Mouse (Mus musculus): Measurements from ENCODE around the gene Nhlh2. TPM values are rescaled to one million over a fixed set of nuclear protein-coding genes. Genes with fewer than 3 reads are reported as not detected.

Nhlh2 gene
- polyA plus RNA-seq (2015; fragmentation: Nextera tagmentation; extraction: Ambion mirVana), result 86.9 and 98.1 TPM in 2 replicates

DNA sequence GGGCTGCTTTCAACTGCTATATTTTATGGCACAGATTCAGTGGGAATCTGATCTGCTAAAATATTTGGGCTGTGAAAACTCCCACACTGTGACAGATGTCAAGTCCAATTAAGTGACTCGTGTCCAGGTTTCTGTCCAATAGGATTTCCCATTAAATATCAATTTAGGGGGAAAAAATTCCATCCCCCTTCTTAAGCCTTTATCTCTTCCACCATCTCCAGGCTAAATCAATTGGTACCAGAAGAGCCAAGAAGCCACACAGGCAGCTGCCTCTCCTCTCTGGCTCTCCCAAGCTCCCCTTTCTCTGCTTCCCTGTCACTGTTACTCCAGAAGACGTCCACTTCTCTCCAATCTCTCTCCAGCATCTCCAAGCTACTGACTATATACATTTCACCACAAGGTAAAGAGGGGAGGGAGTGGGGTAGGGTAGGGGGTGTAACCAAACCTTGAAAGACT, at the start of gene Nhlh2:
Gene Nhlh2 (plus strand): TSS at position 151 of the 456 bp plus-strand sequence.
- Histone ChIP-seq H3K9me3 (no peaks in the 10 kb centered on the region), H3K9ac (replicated peaks) (peak within 1 kb of the TSS; percentile 94), H3K27ac (peak within 1 kb of the TSS; percentile 98), H3K4me3 (replicated peaks) (peak within 1 kb of the TSS; percentile 58), H3K36me3 (no peaks in the 10 kb centered on the region), H3K27me3 (peaks cover 40% of the 10 kb centered on the region), H3K4me1 (replicated peaks) (peaks cover 25% of the 10 kb centered on the region), H3K4me2 (replicated peaks) (peak within 1 kb of the TSS; percentile 75)
- 10% methylated on average over 2 of the region's 2 CpGs for WGBS
- peak; percentile 34 for ATAC-seq

DNA sequence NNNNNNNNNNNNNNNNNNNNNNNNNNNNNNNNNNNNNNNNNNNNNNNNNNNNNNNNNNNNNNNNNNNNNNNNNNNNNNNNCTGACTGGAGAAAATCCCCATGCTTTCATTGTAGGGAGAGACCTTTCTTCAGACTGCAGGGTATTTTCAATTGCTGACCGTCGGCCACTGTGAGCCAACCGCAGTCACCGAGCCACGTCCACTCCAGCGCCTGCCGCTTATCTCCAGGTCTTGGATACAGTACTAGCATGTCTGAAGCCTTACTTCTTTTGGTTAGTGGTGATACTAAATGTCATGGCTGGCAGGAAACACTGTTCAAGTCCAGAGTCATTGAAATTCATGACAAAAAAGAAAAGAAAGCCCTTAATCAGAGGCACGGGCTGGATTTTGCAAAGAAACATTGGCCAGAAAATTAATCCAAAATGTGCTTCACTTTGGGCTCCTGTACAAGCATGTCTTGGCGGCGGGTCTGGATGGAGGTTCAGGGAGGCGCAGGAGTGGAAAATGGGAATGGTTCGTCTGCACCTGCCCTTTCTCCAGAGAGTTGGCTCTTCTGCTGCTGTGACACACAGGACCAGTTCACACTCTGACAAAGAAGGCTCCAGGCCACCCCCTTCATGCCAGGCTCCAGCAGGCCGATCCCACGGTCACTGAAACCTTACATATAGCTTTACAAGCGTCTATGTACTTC, 48.6 kb upstream of the Nhlh2 start:
- 89% methylated on average over 15 of the region's 15 CpGs for WGBS
- Histone ChIP-seq H3K4me2 (replicated peaks) (no peak overlapping the region), H3K4me1 (replicated peaks) (peaks cover 24% of the 10 kb centered on the region), H3K36me3 (no peaks in the 10 kb centered on the region), H3K9me3 (no peaks in the 10 kb centered on the region), H3K27me3 (no peaks in the 10 kb centered on the region), H3K4me3 (replicated peaks) (no peak overlapping the region), H3K9ac (replicated peaks) (no peak overlapping the region), H3K27ac (no peak overlapping the region)
- no peak for ATAC-seq

DNA sequence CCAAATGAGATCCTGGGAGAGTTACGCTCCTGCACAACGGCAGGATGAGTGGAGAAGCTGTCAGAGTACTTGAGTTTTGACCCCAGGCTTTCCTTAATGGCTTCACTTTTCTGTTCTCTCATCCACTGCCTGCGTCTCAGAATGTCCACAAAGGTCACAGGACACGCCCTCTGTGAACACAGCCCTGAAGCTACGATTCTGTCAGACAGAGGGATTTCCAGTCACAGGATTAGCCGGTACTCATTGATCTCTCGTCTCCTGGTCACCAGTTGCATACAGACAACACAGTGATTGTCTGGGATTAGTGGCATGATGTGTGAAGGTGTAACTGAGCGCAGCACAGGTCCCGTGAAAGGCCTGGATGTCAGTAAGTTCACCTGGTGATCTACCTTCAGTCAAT, 46.4 kb upstream of the Nhlh2 start:
- Histone ChIP-seq H3K27me3 (no peaks in the 10 kb centered on the region), H3K4me1 (replicated peaks) (peaks cover 40% of the 10 kb centered on the region), H3K36me3 (no peaks in the 10 kb centered on the region), H3K4me2 (replicated peaks) (no peak overlapping the region), H3K9ac (replicated peaks) (no peak overlapping the region), H3K9me3 (no peaks in the 10 kb centered on the region), H3K27ac (0 out of 2 replicates have a peak overlapping the region, but pooled peaks have one; percentile 11), H3K4me3 (replicated peaks) (no peak overlapping the region)
- 16% methylated on average over 9 of the region's 9 CpGs for WGBS
- ATAC-seq, result no peak

DNA sequence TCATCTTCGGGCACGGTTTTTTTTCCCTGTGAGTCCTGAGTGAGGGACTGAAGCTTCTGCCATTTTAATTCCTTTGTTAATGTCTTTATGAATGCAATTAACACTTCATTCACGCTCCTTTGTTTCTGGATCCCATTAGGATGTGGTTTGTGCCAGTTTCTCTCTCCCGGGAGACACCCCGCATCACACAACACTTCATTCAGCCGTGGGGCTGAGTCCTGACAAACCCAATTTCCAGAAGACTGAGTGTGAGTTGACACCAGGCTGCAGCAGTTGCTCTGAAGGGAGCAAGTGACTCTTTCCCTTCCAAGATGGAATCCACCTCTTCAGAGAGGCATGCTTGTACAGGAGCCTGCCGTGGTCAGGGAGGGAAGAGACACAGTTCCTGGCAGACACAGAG, 45.5 kb upstream of the Nhlh2 start:
- no peak overlapping the region for H3K9ac ChIP-seq (replicated peaks)
- H3K4me1 ChIP-seq (replicated peaks), result peaks cover 40% of the 10 kb centered on the region
- H3K9me3 ChIP-seq, result no peaks in the 10 kb centered on the region
- H3K27ac ChIP-seq, result no peak overlapping the region
- no peaks in the 10 kb centered on the region for H3K36me3 ChIP-seq
- H3K4me3 ChIP-seq (replicated peaks), result no peak overlapping the region
- WGBS, result 47% methylated on average over 7 of the region's 7 CpGs
- H3K4me2 ChIP-seq (replicated peaks), result no peak overlapping the region
- ATAC-seq, result no peak
- H3K27me3 ChIP-seq, result no peaks in the 10 kb centered on the region

DNA sequence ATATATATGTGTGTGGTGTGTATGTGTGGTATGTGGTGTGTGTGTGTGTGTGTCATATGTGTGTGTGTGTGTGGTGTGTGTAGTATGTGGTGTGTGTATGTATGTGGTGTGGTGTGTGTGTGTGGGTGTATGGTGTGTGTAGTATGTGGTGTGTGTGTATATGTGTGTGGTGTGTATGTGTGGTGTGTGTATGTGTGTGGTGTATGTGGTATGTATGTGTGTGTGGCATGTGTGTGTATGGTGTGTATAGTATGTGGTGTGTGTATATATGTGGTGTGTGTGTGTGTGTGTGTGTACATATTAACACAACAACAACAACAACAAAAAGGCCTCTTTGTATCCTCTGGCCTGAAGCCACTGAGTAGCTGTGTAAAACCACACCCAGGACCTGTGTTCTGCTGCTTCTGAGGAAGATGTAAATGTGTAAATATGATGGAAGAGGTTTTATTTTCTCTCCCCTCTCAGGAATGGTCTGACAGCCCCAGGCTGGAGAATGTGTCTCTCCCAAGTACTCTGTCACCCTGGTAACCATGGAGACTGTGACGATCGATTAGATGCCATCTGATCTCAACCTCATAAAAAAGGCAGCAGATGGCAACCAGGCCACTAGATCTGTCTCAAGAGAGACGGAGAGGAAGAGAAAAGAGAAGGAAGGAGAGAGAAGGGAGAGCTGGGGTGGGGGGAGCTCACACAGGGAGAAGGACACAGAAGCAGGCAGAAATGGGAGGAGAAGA, 42.9 kb upstream of the Nhlh2 start:
- H3K27me3 ChIP-seq, result no peaks in the 10 kb centered on the region
- 28% methylated on average over 3 of the region's 3 CpGs for WGBS
- no peak overlapping the region for H3K4me3 ChIP-seq (replicated peaks)
- H3K36me3 ChIP-seq, result no peaks in the 10 kb centered on the region
- peak; percentile 83 for ATAC-seq
- H3K4me1 ChIP-seq (replicated peaks), result peaks cover 40% of the 10 kb centered on the region
- no peak overlapping the region for H3K4me2 ChIP-seq (replicated peaks)
- H3K9me3 ChIP-seq, result no peaks in the 10 kb centered on the region
- no peak overlapping the region for H3K9ac ChIP-seq (replicated peaks)
- peak overlapping the region; percentile 84 for H3K27ac ChIP-seq

DNA sequence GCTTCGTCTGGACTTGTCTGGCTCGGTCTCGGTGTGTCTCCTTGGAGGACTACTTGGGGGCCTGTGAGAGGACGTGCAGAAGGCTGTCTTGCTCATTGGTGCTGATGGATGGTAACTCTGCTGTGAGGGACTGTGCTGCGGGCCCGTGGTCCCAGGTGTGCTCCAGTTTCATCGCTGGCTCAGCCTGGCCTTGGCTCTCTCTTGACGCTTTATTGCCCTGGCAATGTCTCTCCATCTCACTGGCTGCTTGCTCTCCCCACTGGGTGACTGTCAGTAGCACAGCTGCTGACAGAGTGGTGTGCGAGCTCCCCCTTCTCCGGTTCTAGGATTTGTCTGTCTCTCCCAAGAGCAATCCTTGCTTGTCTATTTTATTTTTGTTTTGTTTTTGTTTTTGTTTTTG, 34.5 kb upstream of the Nhlh2 start:
- H3K4me2 ChIP-seq (replicated peaks), result no peak overlapping the region
- H3K27me3 ChIP-seq, result no peaks in the 10 kb centered on the region
- H3K36me3 ChIP-seq, result no peaks in the 10 kb centered on the region
- H3K9ac ChIP-seq (replicated peaks), result no peak overlapping the region
- ATAC-seq, result no peak
- no peak overlapping the region for H3K4me3 ChIP-seq (replicated peaks)
- WGBS, result 89% methylated on average over 10 of the region's 10 CpGs
- no peaks in the 10 kb centered on the region for H3K9me3 ChIP-seq
- peaks cover 7% of the 10 kb centered on the region for H3K4me1 ChIP-seq (replicated peaks)
- no peak overlapping the region for H3K27ac ChIP-seq

DNA sequence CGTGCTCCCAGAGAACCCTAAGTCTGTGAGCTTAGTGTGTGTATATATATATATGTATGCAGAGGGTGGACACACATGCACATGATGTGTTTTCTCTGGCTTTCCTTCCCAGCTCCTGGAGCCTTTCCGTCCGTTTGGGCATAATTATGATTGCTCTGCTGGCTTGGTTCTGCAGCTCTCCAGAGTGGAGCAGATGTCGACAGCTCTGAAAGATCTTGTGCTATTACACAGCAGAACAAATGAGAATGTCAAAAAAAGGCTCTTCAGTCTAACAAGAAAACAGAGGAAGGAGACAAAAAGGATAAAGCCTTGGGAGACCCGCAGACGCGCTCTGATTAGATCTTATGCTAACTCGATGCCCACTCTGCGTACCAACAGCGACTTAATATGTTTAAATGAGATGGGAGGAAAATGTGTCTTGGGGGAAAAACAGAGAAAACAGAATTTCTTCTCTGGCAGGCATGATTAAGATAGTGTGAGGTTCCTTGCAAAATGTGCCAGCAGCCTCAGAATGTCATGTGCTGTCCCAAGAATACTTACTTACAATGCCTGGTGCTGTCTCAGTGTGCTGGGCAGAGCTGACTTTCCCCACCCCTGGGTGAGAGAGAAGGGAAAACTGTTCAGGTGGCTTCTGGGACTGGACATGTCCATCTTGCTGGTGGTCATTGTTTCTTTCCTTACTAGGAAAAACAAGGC, 31.4 kb upstream of the Nhlh2 start:
- no peaks in the 10 kb centered on the region for H3K27me3 ChIP-seq
- H3K4me3 ChIP-seq (replicated peaks), result no peak overlapping the region
- no peak overlapping the region for H3K9ac ChIP-seq (replicated peaks)
- 66% methylated on average over 10 of the region's 10 CpGs for WGBS
- H3K4me2 ChIP-seq (replicated peaks), result no peak overlapping the region
- no peaks in the 10 kb centered on the region for H3K9me3 ChIP-seq
- peaks cover 7% of the 10 kb centered on the region for H3K4me1 ChIP-seq (replicated peaks)
- no peaks in the 10 kb centered on the region for H3K36me3 ChIP-seq
- no peak overlapping the region for H3K27ac ChIP-seq
- ATAC-seq, result no peak

DNA sequence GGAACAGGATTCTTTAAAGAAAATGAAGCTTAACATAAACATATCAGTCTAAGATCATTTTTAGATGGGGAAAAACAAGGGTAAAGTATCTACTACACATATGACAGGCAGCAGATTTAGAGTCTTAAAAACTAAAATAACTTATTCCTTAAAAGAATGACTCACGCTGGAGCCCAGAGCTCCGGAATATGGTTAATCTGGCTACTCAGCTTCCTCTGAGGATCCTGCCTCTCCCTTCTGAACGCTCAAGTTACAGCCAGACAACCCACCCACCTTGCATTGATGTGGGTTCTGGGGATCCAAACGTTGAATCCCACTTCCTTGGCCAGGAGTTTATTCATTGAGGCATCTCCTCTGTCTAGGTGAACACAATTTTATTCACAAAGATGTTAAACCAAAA, 26.0 kb upstream of the Nhlh2 start:
- H3K4me3 ChIP-seq (replicated peaks), result no peak overlapping the region
- no peak overlapping the region for H3K27ac ChIP-seq
- no peak overlapping the region for H3K4me2 ChIP-seq (replicated peaks)
- H3K27me3 ChIP-seq, result no peaks in the 10 kb centered on the region
- no peaks in the 10 kb centered on the region for H3K4me1 ChIP-seq (replicated peaks)
- no peak for ATAC-seq
- H3K9ac ChIP-seq (replicated peaks), result no peak overlapping the region
- 73% methylated on average over 4 of the region's 4 CpGs for WGBS
- no peaks in the 10 kb centered on the region for H3K9me3 ChIP-seq
- H3K36me3 ChIP-seq, result no peaks in the 10 kb centered on the region

DNA sequence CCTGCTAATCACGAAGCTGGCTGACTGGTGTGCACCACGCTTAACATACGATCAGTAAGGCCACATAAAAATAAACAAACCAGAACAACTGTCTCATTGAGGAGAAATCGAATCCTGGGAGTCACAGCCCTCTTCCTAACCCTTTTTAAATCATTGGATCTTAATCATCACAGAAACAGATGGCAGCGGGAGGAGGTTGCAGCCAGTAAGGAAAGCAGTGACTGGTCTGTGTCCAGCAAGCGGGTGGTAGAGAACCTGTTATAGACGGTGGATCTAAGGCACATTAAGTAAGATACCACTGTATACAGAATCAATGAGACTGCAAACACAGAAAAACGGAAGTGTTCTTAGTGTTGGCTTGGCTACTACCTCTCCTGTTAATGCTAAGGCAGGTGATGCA, 24.2 kb upstream of the Nhlh2 start:
- no peak overlapping the region for H3K9ac ChIP-seq (replicated peaks)
- WGBS, result 88% methylated on average over 8 of the region's 8 CpGs
- H3K9me3 ChIP-seq, result no peaks in the 10 kb centered on the region
- no peak overlapping the region for H3K4me2 ChIP-seq (replicated peaks)
- ATAC-seq, result no peak
- peaks cover 6% of the 10 kb centered on the region for H3K4me1 ChIP-seq (replicated peaks)
- no peak overlapping the region for H3K27ac ChIP-seq
- H3K27me3 ChIP-seq, result no peaks in the 10 kb centered on the region
- no peak overlapping the region for H3K4me3 ChIP-seq (replicated peaks)
- no peaks in the 10 kb centered on the region for H3K36me3 ChIP-seq

DNA sequence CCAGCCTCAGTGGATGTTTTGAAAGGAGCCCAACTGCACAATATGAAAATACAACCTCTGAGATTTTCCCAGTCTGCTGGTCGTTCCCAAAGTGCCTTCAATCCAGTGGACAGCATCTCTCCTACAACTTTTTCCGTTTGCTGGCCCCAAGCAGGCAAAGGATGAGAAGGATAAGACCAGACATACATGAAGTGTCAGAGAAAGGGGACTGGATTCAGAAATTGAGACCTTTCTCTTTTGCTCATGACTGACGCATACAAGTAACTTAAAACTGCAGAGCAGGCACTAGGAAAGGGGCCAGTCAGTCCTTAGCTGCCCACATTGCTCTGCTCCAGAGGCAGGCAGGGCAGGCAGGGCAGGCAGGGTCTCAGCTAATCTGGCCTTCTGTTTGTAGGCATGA, 19.7 kb upstream of the Nhlh2 start:
- Histone ChIP-seq H3K4me3 (replicated peaks) (no peak overlapping the region), H3K9me3 (no peaks in the 10 kb centered on the region), H3K27ac (no peak overlapping the region), H3K4me2 (replicated peaks) (no peak overlapping the region), H3K4me1 (replicated peaks) (peaks cover 11% of the 10 kb centered on the region), H3K27me3 (no peaks in the 10 kb centered on the region), H3K9ac (replicated peaks) (no peak overlapping the region), H3K36me3 (no peaks in the 10 kb centered on the region)
- WGBS, result 73% methylated on average over 3 of the region's 3 CpGs
- no peak for ATAC-seq

DNA sequence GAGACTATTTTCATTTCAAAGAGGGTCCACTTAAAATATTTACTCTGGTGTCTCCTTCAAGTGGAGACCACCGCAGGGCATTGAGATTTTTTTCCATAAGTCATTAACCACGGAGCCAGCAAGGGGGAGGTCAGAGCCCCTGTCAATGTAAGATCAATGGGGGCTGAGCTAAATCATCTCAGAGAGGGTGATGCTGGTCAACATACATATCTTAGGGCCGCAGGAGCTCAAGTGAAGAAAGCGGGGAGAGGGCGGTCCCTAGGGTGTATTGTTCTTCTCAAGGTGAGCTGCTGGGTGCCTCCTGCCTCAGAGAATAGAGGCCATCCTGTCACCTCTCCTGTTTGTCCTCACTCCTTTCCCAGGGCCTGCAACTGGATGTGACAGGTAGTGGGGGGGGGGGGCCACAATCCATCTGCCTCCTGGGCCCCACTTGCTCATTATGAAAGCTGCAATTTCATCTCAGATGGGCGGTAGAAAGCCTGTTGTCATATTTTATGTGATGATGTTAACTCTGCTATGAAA, 18.8 kb upstream of the Nhlh2 start:
- H3K9ac ChIP-seq (replicated peaks), result no peak overlapping the region
- no peaks in the 10 kb centered on the region for H3K9me3 ChIP-seq
- H3K4me2 ChIP-seq (replicated peaks), result no peak overlapping the region
- no peak overlapping the region for H3K27ac ChIP-seq
- 39% methylated on average over 6 of the region's 6 CpGs for WGBS
- no peak overlapping the region for H3K4me3 ChIP-seq (replicated peaks)
- no peaks in the 10 kb centered on the region for H3K36me3 ChIP-seq
- H3K27me3 ChIP-seq, result no peaks in the 10 kb centered on the region
- peak; percentile 65 for ATAC-seq
- peaks cover 11% of the 10 kb centered on the region for H3K4me1 ChIP-seq (replicated peaks)

DNA sequence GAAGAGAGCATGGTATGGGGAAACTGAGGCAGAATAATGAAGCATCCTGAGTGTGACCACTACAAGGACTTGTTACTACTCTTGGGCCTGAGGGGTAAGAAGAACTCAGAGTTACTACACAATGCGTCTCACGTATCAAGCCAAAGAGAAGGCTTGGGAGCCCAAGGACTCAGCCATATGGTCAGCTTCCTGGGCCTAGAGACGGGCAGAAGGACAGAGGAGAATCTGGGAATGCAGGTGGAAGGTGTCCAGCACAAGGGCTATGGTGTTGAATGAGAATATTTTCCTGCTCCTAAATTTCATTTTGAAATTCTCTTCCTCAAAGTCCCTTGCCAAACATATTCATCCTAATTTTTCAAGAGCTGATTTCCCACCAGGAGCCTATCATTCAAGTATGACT, 12.0 kb upstream of the Nhlh2 start:
- Histone ChIP-seq H3K4me1 (replicated peaks) (no peaks in the 10 kb centered on the region), H3K9me3 (no peaks in the 10 kb centered on the region), H3K27me3 (no peaks in the 10 kb centered on the region), H3K9ac (replicated peaks) (no peak overlapping the region), H3K36me3 (no peaks in the 10 kb centered on the region), H3K27ac (no peak overlapping the region), H3K4me2 (replicated peaks) (no peak overlapping the region), H3K4me3 (replicated peaks) (no peak overlapping the region)
- WGBS, result 86% methylated on average over 3 of the region's 3 CpGs
- ATAC-seq, result no peak
